Mouse (Mus musculus): ENCODE measurements around the gene Cobll1.

Cobll1 gene

DNA sequence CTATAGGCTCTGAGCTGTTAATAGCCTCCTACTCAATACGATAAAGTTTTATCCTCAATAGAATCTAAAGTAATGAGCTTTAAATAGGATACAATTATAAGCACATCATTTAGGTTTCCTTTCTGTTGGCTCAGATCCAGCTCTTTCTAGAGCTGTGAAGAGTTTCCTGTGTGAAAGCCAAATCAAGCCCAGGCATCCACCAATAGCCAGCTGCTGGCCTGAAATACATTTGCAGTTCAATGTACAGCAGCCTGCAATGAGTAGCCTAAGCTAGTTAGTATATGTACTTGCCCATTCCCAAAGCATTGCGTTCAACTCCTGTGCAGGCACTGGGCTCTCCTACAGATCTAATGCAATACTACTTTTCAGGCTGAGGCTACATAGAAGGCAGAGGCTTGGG, 145.2 kb downstream of the Cobll1 start:
- no peak for DNase-seq (ENCODE audit: low read depth, low spot score)

GRCm38 (mm10) chr2:65090986-65091385, 148.2 kb downstream of the Cobll1 start:
- DNase-seq (ENCODE audit: low read depth, low spot score) = no peak

DNA sequence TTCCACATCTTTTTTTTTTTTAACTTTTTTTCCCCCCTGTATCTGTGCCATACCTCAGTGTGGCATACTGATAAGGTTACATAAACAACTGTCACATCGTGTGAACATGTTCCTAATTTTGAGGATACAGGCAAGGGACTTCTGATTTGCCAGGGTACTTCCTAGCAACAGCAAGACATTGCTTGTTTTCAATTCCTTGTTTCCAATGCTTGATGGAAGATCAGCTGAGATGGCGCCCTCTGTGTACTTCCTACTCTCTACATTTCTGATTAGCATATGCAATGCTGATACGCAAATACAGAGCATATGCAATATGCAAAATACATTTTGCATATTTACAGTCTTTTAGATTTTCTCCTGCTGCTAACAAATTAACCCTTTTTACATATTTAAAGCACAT, 152.0 kb downstream of the Cobll1 start:
- DNase-seq (ENCODE audit: low read depth, low spot score) = no peak

DNA sequence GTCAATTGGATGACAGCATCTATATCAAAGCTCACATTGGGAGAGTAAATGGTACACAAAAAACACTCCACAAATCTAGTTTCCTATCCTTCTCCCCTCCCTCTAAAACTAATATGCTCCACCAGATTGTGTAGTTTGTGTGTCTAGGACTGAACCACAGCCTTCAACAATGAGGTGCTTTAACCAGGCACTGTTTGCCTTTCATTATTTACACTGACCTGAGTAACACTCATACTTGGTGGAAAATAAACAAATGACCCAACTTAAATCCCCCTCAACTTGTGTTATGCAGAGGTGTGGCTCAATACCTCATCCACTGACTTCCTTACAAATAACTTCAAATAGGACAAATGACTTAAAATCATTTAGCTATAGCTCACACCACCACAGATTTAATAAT, 155.8 kb downstream of the Cobll1 start:
- no peak for DNase-seq (ENCODE audit: low read depth, low spot score)

DNA sequence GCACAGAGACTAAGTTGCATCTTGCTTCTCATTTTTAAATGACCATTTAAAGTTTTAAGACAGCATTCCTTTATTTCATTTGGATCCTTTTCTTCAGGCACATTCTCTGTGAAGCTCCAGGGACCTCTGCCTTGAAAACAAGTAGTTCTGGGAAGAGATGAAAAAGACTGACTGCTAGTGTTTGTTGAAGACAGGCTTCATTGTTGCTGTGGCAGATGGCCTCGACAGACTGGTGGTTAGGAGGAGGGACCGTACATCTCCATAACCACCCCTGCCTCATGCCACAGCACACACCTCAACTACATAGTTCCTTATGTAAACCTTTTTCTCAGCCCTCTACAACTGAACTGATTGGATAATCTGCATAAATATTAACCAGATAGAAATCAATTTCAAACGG, 161.7 kb downstream of the Cobll1 start:
- peak; percentile 26 for DNase-seq (ENCODE audit: low read depth, low spot score)

- peak; percentile 28 for DNase-seq (ENCODE audit: low read depth, low spot score)
Measured at GRCm38 (mm10) chr2:65075840-65076239, 163.4 kb downstream of the Cobll1 start.

DNA sequence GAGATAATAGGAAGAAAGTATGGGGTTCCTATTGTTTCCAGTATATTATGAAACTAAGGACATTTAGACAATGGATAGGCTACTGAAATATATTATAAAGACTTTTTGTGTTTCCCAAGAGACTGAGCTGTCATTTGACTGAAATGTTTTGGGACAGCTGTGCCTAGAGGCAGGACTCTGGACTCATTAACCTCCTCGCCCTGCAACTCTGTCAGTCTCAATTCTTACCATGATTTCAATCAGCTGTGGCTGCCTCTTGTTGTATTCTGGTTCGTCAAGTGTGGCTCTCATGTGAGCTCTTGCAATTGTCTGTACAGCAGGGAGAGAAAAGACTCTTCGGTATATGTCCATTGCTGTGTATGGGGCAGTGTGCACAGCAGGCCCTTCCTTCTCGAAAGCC, 163.8 kb downstream of the Cobll1 start:
- DNase-seq (ENCODE audit: low read depth, low spot score) = no peak

- peak; percentile 24 for DNase-seq (ENCODE audit: low read depth, low spot score)
Measured at GRCm38 (mm10) chr2:65072205-65072604, 167.0 kb downstream of the Cobll1 start.

- DNase-seq (ENCODE audit: low read depth, low spot score) = no peak
Measured at GRCm38 (mm10) chr2:65053764-65054163, 185.4 kb downstream of the Cobll1 start.

- no peak for DNase-seq (ENCODE audit: low read depth, low spot score)
Measured at GRCm38 (mm10) chr2:65052191-65053012, 186.8 kb downstream of the Cobll1 start.

DNA sequence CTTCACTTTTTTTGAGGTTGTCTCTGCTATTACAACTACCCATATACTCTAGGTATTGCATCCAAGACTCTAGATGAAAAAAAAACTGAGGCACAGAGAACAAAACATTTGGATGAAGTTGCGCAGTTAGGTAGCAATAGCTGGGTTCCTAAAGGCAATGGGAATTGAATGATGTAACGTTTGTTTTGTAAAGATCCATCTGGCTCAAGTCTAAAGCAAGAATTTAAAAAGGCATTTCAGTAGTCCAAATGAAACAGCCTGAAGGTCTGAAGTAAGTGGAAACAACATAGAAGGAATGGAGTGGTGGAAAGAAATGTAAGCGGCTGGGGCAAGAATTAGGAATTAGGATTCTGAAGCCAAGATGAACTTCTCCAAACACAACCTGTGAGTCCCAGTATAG, 188.4 kb downstream of the Cobll1 start:
- DNase-seq (ENCODE audit: low read depth, low spot score) = no peak

DNA sequence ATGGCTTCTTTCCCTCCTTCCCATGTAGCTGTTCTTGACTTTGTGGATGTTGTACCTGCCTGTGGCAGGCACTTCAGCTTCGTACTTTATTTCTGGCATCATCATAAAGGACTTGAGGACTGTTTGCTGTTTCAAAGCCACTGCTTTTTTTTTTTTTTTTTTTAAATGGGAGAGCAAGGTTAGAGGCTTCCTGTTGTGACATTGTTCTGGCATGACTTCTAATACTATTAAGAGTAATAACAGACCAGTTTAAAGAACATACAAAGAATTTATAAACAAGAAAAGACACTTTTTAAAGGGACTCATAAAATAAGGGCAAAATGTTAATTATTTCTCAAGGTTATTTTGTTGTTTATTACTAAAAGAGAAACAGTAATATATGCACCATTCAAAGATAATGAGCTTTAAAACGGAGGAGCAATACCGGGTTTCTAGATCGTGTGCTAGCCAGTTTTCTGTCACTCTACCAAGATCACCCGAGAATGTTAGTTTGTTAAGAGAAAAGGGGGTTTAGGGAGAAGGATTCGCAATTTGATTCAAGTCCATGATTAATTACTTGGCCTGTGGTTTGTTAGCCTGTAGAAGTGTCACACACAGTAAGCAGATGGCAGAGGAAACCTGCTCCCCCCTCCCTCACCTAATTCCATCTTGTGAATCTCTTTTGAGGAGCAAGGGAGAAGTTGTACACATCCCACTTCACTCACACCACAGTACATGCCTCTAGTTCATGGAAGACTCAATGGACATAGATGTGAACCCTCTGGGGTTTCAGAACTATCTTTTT, 190.8 kb downstream of the Cobll1 start:
- DNase-seq (ENCODE audit: low read depth, low spot score) = no peak

All from telencephalon, adult 2 months (tissue).